Mouse (Mus musculus) liver, embryonic 12.5 days (tissue): ENCODE data around the gene Aqp9. TPM values are rescaled to one million over a fixed set of nuclear protein-coding genes. Genes with fewer than 3 reads are reported as not detected.

Experiments used
- ATAC-seq: fragments of 200-750 bp; cut with Nextera tagmentation; 2 replicates; pipeline ENCODE4 v1.8.0; 2017; ENCODE audit warnings: moderate number of reproducible peaks, mild to moderate bottlenecking, moderate library complexity
- H3K27ac ChIP-seq: fragments of 300-500 bp; sonication (generic); 2 replicates; pipeline ENCODE4 v1.5.1; 2016; ENCODE audit warnings: mild to moderate bottlenecking
- H3K27me3 ChIP-seq: fragments of 300-500 bp; sonication (generic); replicated peaks from 2 replicates; pipeline ENCODE4 v1.6.1; 2016; ENCODE audit warnings: mild to moderate bottlenecking, moderate library complexity
- H3K36me3 ChIP-seq: fragments of 300-500 bp; sonication (generic); 2 replicates; pipeline ENCODE4 v1.6.1; 2016; ENCODE audit warnings: mild to moderate bottlenecking, moderate library complexity
- H3K4me1 ChIP-seq: fragments of 300-500 bp; sonication (generic); 2 replicates; pipeline ENCODE4 v1.6.1; 2016
- H3K4me2 ChIP-seq: fragments of 300-500 bp; sonication (generic); 2 replicates; pipeline ENCODE4 v1.6.1; 2016; ENCODE audit warnings: mild to moderate bottlenecking, moderate library complexity
- H3K4me3 ChIP-seq: fragments of 300-500 bp; sonication (generic); 2 replicates; pipeline ENCODE4 v1.5.1; 2016; ENCODE audit warnings: mild to moderate bottlenecking, moderate library complexity
- H3K9ac ChIP-seq: fragments of 300-500 bp; sonication (generic); 2 replicates; pipeline ENCODE4 v1.6.1; 2016; ENCODE audit warnings: mild to moderate bottlenecking, moderate library complexity
- H3K9me3 ChIP-seq: fragments of 300-500 bp; sonication (generic); replicated peaks from 2 replicates; pipeline ENCODE4 v1.6.1; 2016; ENCODE audit warnings: mild to moderate bottlenecking, moderate library complexity
- WGBS: fragments of 180-500 bp; shearing (Covaris S2); methylation state at CpG from one replicate; pipeline ENCODE4 v1.1.7; 2016; ENCODE audit not compliant: insufficient replicate concordance; 5-methylcytosine and 5-hydroxymethylcytosine counted together
- polyA plus RNA-seq: library from polyadenylated mRNA; unstranded; fragments of >200 nt; fragmentation: Nextera tagmentation; extraction: Ambion mirVana; gene quantifications from 2 replicates; pipeline ENCODE4 v1.2.1, GENCODE M21; 2016

Aqp9 gene
- polyA plus RNA-seq = 10.1 and 10.3 TPM in 2 replicates

DNA sequence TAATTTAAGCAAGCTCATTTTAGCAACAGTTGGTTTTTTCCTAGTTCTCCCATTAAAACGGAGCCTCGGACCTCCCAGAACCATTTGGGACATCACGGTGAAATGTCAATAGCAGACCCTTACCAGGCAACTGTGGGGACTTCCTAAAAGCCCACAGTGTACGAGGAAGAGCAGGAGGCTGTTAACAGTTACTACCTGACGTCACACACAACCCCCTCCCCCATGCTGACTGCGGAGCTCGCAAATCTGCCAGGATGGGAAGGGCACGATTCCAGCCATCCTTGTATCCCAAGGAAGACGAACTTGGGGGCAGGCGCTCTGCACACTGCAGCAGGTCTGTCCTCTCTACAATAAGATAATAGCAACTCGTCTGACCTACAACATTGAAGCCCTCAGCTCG is at the start of gene Aqp9:
Aqp9 (minus strand) TSS at position 172 of the 400 bp plus-strand sequence.
- no peak within 1 kb of the TSS for H3K4me3 ChIP-seq
- H3K4me1 ChIP-seq = peaks cover 73% of the 10 kb centered on the region
- peak within 1 kb of the TSS; percentile 23 for H3K4me2 ChIP-seq
- H3K27me3 ChIP-seq = no peaks in the 10 kb centered on the region
- WGBS = 45% methylated on average over 12 of the region's 12 CpGs
- H3K9me3 ChIP-seq = no peaks in the 10 kb centered on the region
- H3K9ac ChIP-seq = peak within 1 kb of the TSS; percentile 44
- no peaks in the 10 kb centered on the region for H3K36me3 ChIP-seq
- ATAC-seq = no peak
- peak within 1 kb of the TSS; percentile 98 for H3K27ac ChIP-seq

DNA sequence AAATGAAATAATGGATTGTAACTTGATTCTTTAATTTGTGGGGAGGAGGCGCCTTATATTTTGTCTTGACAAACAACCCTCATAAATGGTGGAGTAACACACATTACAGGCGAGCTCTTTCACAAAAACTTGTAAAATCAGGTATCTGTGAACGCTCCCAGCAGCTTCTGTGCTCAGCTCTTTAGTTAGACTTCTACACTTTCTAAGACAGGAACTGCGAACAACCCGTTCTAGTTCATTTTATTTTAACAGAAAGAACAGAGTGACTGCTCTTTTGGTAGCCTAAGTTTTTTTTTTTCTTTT is 49.3 kb upstream of the Aqp9 start:
- Histone ChIP-seq H3K36me3 (no peaks in the 10 kb centered on the region), H3K4me3 (no peak overlapping the region), H3K4me1 (peaks cover 13% of the 10 kb centered on the region; the same call in 1 of the 2 replicates), H3K9ac (no peak overlapping the region), H3K9me3 (no peaks in the 10 kb centered on the region), H3K4me2 (no peak overlapping the region), H3K27me3 (peaks cover 79% of the 10 kb centered on the region), H3K27ac (no peak overlapping the region)
- no peak for ATAC-seq
- 28% methylated on average over 5 of the region's 5 CpGs for WGBS

DNA sequence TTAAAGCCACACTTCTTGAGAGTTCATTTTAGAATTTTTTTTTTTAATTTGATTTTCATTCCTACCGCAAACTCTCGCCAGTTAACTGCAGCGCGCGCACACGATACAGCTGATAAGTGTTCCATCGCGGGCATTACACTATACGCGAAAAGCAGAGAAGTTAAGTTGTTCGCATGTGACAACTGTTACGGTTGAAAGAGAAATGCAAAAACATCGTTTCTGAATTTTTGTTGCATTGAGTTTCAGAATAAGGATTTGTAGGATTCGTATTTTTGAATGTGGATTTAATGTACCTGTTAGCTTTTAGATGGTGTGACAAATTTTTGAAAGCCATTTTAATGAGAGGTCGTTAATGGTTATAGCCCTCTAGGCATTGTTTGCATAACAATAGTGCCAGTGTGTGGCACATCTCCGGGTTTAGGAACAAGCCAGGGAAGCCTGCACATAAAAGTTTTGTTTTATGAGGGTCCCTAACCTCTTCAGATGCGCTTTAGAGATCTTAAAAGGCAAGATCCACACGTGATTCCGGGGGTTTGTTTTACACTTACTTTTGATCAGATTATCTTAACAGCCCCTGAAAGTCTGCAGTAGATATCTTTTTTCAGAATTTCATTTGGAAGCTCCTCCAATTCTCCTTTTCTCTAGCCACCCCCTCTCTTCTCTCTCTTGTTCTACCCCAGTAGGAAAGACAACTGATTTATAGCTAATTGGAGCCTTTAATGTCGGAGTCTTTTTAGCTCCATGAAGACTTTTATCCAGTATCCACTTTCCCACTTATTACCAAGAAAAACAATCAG is 48.7 kb upstream of the Aqp9 start:
- Histone ChIP-seq H3K4me3 (no peak overlapping the region), H3K9ac (no peak overlapping the region), H3K27me3 (peaks cover 81% of the 10 kb centered on the region), H3K4me2 (no peak overlapping the region), H3K36me3 (no peaks in the 10 kb centered on the region), H3K27ac (no peak overlapping the region), H3K4me1 (peaks cover 13% of the 10 kb centered on the region; the same call in 1 of the 2 replicates), H3K9me3 (no peaks in the 10 kb centered on the region)
- WGBS = 5% methylated on average over 20 of the region's 20 CpGs
- no peak for ATAC-seq

DNA sequence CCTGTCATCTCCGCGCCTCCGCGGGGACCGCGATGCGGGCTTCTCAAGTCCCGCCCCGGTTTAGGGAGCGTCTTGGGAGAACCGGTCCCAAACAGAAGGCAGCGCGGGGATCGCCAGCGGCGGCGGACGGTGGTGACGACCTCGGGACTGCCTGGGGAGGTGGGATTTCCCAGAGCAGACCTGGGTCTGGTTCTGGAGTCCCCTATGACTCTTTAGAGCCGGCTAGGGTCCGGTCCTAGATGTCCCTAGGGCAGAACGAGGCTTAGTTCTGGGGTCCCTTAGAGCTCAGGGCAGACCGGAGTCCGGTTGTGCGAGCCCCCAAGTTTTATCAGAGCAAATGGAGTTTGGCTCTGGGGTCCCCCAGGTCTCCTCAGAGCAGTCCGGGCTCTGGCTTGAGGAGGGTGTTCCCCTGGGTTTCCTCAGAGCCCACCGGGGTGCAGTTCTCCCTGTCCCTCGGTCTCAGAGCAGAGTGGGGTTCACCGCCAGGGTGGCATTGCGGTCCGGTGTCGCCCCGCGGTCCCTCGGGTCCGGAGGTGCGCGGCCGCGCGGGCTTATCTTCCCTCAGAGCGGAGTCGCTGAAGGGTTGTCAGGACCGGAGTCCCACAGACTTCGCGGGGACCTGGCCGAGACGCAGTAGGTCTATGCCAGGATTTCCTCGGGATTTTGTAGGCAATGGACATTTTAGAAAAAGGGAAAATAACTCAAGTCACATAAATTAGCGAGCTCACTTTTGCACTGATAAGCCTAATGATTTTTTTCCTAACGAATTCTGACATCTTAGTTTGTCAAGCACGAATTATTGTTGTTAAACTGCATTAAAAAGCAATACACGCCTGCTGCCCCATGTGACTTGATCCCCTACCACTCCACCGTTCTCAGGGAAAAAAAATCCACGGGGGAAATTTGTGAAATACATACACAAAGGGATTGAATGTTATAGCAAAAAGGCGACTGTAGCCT is 47.8 kb upstream of the Aqp9 start:
- WGBS = 2% methylated on average over 57 of the region's 57 CpGs
- Histone ChIP-seq H3K9ac (no peak overlapping the region), H3K27me3 (peaks cover 85% of the 10 kb centered on the region), H3K4me1 (peaks cover 13% of the 10 kb centered on the region; the same call in 1 of the 2 replicates), H3K27ac (no peak overlapping the region), H3K36me3 (no peaks in the 10 kb centered on the region), H3K4me3 (peak overlapping the region; percentile 53), H3K4me2 (peak overlapping the region; percentile 74), H3K9me3 (no peaks in the 10 kb centered on the region)
- no peak for ATAC-seq

DNA sequence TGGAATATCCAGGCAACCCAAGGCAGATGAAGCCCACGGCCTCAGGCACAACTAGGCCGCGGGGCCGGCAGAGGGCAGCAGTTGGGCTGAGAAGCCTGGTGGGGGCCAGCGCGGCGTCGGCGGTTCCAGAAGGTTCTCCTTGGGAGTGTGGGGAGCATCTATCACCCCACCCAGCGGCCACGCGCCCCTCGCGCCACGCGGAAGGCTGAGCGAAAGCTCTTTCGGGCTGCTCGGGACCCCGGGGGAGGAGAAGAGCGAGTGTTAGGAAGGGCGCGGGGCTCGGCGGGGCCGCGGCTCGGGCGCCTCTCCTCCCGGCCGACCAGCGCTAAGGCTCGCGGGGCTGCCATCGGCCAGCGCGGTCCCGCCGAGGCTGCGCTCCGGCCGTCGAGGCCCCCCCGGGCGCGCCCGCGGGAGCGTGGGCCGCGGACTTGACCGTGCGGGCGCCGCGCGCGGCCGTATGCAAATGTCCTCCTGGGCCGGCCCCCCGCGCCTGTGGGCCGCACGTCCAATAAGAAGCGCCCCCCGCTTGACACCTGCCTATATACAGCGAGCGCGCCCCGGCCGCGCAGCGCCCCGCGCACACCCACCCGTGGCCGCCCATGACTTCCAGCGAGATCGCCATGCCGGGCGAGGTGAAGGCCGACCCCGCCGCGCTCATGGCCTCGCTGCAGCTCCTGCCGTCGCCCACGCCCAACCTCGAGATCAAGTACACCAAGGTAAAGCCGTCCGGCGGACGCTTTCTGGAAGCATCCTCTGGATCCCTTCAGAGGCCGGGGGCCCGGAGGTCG is 47.0 kb upstream of the Aqp9 start, which contains the start of gene Aldh1a2:
Aldh1a2 (plus strand) TSS at position 542 of the 788 bp plus-strand sequence.
- H3K9me3 ChIP-seq = no peaks in the 10 kb centered on the region
- H3K4me2 ChIP-seq = peak within 1 kb of the TSS; percentile 74
- ATAC-seq = no peak
- peaks cover 13% of the 10 kb centered on the region; the same call in 1 of the 2 replicates for H3K4me1 ChIP-seq
- 3% methylated on average over 91 of the region's 97 CpGs for WGBS
- no peak within 1 kb of the TSS for H3K9ac ChIP-seq
- peak within 1 kb of the TSS; percentile 53 for H3K4me3 ChIP-seq
- H3K27ac ChIP-seq = no peak within 1 kb of the TSS
- H3K27me3 ChIP-seq = peaks cover 82% of the 10 kb centered on the region
- H3K36me3 ChIP-seq = no peaks in the 10 kb centered on the region

DNA sequence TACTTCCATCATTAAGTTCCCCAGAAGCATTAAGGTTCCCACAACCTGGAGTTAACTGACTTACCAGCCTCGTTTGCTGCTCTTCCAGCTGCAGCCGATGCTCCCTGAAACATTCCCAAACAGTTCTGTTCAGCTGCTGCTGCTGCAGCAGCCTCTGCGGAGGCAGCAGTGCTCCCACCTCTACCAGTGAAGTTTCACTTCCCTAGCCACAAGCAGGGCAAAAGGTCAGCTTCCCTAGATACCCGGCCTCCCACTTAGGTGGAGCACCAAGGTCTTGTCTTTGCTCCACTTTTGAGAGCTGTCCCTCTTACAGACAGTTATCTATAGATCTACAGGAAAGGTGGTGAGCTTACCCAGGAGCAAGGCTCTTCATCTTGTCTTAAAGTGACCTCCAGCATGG is 45.2 kb upstream of the Aqp9 start:
- no peak for ATAC-seq
- WGBS = 18% methylated on average over 4 of the region's 4 CpGs
- H3K4me2 ChIP-seq = no peak overlapping the region
- peaks cover 67% of the 10 kb centered on the region for H3K27me3 ChIP-seq
- H3K27ac ChIP-seq = no peak overlapping the region
- H3K9me3 ChIP-seq = no peaks in the 10 kb centered on the region
- no peaks in the 10 kb centered on the region for H3K36me3 ChIP-seq
- H3K9ac ChIP-seq = no peak overlapping the region
- no peak overlapping the region for H3K4me3 ChIP-seq
- H3K4me1 ChIP-seq = peaks cover 13% of the 10 kb centered on the region; the same call in 1 of the 2 replicates

DNA sequence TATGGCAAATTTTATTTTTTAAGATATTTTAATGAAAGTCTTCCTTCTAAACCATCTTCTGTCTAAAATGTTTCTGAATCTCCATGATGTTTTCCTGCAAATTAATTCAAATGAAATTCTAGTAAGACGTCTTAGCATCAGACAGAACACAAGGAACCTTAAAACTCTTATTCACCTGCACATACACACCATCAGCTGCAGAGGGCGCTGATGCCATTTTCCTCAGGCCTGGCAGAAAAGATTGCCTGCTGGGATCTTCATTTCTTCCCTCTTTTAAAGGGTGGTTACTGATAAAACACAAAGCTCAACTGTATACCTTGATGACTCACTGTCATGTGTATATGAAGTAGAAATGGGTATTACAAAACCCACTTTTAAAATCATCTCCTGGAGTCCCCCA is 42.4 kb upstream of the Aqp9 start:
- Histone ChIP-seq H3K36me3 (no peaks in the 10 kb centered on the region), H3K4me2 (no peak overlapping the region), H3K27ac (no peak overlapping the region), H3K4me1 (peaks cover 7% of the 10 kb centered on the region; the same call in 1 of the 2 replicates), H3K9ac (no peak overlapping the region), H3K27me3 (peaks cover 46% of the 10 kb centered on the region), H3K9me3 (no peaks in the 10 kb centered on the region), H3K4me3 (no peak overlapping the region)
- 13% methylated on average over 2 of the region's 2 CpGs for WGBS
- ATAC-seq = no peak

DNA sequence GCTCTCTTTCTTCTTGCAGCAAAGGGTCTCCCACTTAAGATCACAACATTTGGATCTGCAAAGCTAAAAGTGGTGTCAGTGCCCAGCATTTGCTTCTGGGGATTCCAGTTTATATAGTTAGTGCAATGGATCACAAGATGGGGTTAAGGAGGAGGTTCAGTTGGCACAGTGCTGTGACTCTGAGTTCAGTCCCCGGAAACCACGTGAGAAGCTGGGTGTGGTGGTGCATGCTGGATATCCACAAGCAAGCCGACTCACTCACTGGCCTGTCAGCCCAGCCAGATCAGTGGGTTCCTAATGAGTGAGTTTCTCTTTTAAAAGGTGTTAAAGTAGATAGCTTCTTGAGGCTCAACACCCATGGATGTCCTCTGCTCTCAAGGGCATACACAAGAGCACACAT is 40.8 kb upstream of the Aqp9 start:
- Histone ChIP-seq H3K27ac (no peak overlapping the region), H3K36me3 (no peaks in the 10 kb centered on the region), H3K9me3 (no peaks in the 10 kb centered on the region), H3K4me1 (no peaks in the 10 kb centered on the region), H3K27me3 (peaks cover 30% of the 10 kb centered on the region), H3K4me3 (no peak overlapping the region), H3K9ac (no peak overlapping the region), H3K4me2 (no peak overlapping the region)
- no peak for ATAC-seq
- WGBS = 49% methylated on average over 3 of the region's 3 CpGs

DNA sequence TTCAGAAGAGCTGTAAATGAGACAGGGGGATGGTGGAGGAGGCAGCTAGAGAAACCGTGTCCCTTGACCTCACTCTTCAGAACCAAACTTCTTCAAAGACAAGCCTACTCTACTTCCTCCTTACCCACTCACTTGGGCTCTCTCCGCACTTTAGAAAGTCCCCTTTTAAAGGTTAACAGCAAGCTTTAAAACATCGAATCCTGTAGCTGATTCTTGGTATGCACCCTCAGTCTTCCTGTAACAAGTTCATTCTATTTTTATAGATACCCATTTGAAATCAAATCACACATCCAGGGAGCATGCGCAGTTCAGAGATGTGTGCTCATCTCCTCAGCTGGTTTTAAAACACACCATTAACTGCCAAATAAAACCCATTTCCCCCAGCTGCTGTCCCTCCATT is 33.8 kb upstream of the Aqp9 start:
- Histone ChIP-seq H3K27me3 (peaks cover 10% of the 10 kb centered on the region; the same call in 1 of the 2 replicates), H3K36me3 (no peaks in the 10 kb centered on the region), H3K4me3 (no peak overlapping the region), H3K9ac (no peak overlapping the region), H3K4me2 (no peak overlapping the region), H3K9me3 (no peaks in the 10 kb centered on the region), H3K27ac (no peak overlapping the region), H3K4me1 (no peaks in the 10 kb centered on the region)
- ATAC-seq = no peak
- WGBS = 54% methylated on average over 4 of the region's 4 CpGs

DNA sequence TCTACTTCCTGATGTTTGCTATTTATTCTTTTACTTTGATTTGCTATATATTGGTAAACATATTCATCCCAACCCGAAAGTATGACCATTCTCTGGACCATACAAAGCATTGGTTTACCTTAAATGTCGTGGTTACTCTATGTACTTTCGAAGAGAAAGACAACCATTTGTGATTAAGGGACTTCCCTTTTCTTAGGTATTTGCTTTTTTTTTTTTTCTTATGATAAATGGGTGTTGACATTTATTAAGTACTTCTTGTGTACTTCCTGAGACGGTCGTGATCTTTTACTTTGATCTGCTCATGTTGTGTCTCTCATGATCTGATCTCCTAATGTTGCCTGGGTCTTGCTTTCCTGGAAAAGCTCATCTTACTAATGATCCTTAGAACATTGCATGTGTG is 30.3 kb upstream of the Aqp9 start:
- WGBS = 55% methylated on average over 5 of the region's 5 CpGs
- Histone ChIP-seq H3K9me3 (no peaks in the 10 kb centered on the region), H3K4me2 (no peak overlapping the region), H3K27ac (no peak overlapping the region), H3K9ac (no peak overlapping the region), H3K4me3 (no peak overlapping the region), H3K4me1 (no peaks in the 10 kb centered on the region), H3K36me3 (no peaks in the 10 kb centered on the region), H3K27me3 (peaks cover 10% of the 10 kb centered on the region; the same call in 1 of the 2 replicates)
- no peak for ATAC-seq

DNA sequence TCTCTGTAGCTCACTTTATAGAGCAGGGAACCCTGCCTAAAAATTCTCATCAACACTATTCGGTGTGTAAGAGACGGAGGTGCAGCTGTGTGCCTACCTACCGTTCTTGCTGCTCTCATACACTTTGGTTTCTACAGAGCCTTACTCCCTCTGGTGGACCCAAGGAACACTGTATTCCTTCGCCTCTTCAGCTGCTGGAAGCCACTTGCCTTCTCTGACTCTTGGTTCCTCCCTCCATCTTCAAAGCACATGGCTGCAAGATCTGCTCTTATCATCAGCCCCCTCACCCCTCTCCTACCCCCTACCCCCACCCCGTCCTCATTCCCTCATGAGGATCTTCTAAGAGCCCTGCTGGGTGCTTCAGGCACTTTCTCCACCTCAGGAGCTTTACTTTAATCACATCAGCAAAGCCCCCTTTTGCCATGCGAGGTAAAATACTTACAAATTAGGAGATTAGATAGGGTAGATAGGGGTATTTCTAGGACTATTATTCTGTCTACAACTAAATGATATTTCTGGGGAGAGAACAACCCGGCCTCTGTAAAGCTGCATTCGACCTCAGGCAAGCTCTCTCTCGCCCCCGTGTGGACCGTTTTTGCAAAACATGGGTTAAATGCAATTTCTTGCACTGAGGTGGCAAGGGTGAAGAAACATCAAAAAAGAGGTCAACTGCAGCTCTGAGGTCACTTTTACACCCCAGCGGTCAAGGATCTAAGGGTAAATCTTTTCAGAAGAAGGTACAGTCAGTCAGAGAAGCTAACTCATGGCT is 20.3 kb upstream of the Aqp9 start:
- H3K4me1 ChIP-seq = peaks cover 34% of the 10 kb centered on the region
- H3K27ac ChIP-seq = peak overlapping the region; percentile 45; the same call in 1 of the 2 replicates
- H3K9me3 ChIP-seq = no peaks in the 10 kb centered on the region
- peak overlapping the region; percentile 61 for H3K4me2 ChIP-seq
- peak overlapping the region; percentile 62 for H3K9ac ChIP-seq
- H3K4me3 ChIP-seq = peak overlapping the region; percentile 15; the same call in 1 of the 2 replicates
- no peaks in the 10 kb centered on the region for H3K36me3 ChIP-seq
- no peaks in the 10 kb centered on the region for H3K27me3 ChIP-seq
- peak; percentile 92 for ATAC-seq
- WGBS = 6% methylated on average over 12 of the region's 12 CpGs
